Mouse (Mus musculus): ENCODE measurements at regions not wholly inside any gene's neighbourhood (a gene's known extent, or its start where the extent isn't known, plus 50 kb on each side); places are given as distances from the start of the nearest gene placed in this dataset.

- no peak for TF ChIP-seq CTCF (IDR thresholded peaks at IDR 0.05; ENCODE audit: insufficient read depth, low read length)
- TF ChIP-seq POLR2A (IDR thresholded peaks at IDR 0.05; ENCODE audit: borderline replicate concordance, extremely low read depth, low read depth, low read length) = no peak
These were observed 98.6 kb upstream of the F13a1 start for GRCm38 (mm10) chr13:37148627-37149026.

Data from lung, adult 2 months (tissue).